Mouse (Mus musculus): ENCODE measurements around the gene Abca6.

Abca6 gene

DNA sequence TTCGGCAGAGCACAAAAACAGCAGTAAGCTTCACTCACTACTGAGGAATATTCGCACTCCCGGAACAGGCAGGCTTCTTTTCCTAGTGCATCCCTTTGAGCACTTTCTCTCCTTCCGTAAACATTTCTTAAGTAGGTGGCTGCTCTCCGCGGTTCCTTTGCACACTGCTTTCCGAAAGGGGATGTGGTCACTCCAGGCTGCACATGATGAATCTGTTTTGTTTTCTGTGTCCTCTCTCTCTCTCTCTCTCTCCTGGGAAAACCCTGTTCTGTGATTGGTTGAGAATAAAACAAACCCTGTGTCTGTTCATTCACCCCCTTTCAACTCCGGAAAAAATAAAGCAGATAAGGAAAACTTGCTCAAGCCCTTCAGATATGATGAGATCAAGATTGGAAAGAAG is at the start of gene Abca6:
TSS of gene Abca6 (minus strand) at position 243 of the 400 bp plus-strand sequence.
- DNase-seq (ENCODE audit: low spot score in 2 of 2), result no peak

DNA sequence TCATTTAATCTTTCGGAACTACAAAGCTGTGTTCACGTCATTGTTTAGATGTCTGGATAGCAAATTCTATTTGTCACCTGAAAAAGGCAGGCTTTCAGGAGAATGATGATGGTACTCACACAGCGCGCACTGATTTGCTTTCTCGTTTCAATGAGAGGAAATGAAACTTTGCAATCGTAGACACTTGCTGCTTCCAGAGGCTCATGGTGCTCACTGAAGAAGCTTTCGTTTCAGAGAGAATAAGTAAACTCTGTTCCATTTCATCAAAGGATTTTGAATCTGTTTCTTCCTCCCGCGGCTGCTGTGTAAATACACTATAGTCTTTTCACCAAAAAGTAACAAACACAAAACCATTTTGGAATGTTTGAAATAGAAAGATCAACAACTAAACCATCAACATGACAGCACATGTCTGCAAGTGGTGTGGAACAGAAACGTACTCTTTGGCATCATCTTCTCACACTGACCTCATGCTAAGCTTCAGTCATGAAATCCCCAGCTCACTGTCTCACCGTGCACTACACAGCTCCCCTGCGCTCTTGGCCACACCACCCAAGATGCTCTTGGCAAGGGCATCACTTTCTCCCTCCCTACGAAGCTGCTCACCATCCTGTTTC is 46.4 kb upstream of the Abca6 start:
- no peak for DNase-seq (ENCODE audit: low spot score in 2 of 2)

DNA sequence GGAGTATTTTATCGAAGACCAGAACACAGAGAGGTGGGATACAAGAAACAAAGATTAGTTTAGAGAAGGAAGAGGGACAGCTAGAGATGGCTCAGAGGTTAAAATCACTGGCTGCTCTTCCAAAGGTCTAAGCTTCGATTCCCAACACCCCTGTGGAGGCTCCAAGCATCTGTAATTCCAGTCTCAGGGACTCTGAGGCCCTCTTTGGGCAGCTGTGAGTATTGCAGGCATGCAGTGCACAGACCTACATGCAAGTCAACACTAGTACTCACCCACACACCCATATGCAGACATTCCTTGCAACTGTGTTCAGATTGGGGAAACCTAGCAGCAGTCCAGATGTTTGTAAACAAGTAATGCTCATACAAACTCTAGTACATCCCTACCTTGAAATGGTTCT is 39.0 kb upstream of the Abca6 start:
- DNase-seq (ENCODE audit: low spot score in 2 of 2), result no peak

DNA sequence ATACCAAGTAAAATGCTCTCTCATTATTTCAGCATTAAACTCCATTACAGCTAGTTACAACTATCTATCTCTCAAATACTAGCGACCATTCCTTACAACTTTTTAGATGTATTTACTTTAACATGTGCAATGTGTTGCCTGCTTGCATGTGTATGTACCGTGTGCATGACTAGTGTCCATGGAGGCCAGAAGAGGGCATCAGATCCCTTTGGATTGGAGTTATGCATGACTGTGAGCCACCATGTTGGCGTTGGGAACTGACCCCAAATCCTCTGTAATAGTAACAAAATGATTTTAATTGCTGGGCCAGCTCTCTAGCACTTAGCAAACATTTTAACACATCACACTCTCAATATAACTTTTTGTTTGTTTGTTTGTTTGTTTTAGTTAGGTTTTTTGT is 36.8 kb upstream of the Abca6 start:
- DNase-seq (ENCODE audit: low spot score in 2 of 2), result no peak

DNA sequence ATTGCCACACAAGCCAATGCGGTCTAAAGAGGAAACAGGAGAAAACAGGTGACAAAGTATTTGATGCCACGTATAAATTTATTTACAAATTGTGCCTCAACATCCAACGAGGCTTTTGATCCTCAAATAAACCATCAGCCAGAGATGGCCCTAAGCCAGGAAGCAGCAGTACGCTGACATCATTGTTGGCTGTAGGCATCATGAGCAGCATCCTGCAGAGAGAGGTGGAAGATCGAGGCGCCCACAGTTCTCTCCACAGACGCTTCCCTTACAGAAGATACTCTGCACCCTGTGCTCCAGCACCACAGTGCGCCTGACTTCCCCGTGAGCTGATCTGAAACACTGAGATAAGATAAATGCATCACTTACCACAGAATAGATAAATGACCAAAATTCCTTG is 36.1 kb upstream of the Abca6 start:
- DNase-seq (ENCODE audit: low spot score in 2 of 2), result no peak

DNA sequence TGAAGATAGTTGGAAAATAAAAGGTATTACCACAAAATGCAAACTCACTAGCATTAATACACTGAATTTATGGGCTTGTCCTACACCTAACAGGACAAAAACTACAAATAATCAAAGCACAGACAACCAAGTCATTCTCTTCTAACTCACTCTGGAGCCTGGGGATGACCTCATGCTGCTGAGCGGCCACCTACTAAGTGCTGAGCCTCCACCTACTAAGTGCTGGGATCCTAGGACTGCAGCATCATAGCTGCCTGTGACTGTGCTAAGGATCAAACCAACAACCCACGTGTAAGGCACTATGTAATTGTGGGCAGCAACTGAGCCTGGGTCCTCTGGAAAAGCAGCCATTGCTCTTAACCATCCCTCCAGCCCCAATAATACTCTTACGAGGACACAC is 34.8 kb upstream of the Abca6 start:
- no peak for DNase-seq (ENCODE audit: low spot score in 2 of 2)

DNA sequence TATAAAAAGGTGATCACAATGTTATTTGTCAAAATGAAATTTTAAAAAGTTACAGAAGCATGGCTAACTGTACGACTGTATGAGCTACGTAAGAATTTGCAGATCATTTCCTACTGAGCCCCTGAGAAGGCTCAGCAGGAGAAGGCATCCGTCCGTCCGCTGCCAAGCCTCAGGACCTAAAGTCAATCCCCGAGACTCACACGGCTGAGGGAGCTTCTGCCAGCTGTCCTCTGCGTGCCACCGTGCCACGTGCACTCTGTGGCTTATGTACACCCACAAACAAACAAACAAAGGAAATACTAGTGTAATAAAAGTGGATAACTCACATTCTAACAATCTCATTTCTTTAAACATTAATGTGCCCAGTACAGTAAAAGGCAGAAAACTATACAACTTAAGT is 33.3 kb upstream of the Abca6 start:
- no peak for DNase-seq (ENCODE audit: low spot score in 2 of 2)

DNA sequence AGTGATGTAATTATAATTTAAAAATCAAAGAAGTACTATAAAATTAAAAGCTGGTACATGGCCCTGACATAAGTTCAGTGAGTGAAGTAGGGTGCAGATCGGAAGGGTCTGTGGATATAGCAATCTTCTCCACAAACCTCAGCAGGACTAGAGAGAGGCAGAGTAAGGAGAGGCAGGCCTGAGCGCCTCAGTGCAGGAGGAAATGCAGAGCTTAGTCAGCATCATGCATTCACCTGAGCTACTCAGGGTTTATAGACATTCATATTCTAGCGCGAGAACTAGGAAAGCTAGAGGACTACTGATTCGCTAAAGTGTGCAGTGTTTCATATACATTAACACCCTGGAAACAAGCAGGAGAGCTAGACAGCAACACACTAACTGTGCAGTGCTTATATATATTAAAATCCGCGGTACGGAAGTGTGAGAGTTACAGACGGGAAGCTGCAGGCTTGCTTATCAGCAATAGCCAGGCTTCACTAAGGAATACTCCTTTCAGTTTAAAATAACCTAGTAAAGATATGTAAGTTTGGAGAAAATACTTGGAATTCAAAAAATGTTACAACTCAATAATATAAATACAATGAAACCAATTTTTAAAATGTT is 32.7 kb upstream of the Abca6 start:
- no peak for DNase-seq (ENCODE audit: low spot score in 2 of 2)

DNA sequence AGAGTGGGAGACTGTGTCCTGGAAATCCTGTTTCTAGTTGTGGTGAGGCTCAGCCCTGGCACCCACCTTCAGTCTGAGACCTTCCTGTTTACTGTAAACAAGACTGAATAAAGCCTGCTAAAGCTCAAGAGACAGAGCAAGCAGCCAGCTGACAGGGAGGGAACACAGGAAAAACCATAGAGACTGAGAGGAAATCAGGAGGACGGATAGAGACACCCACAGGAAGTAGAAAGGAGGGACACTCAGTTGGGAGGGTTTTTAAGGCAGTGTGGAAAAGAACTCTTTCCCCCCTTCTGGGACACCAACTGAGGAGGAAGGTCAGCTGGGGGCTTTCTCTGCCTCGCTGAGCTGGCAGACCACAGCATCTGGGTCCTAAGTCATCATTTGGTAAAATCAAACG is 23.2 kb upstream of the Abca6 start:
- no peak for DNase-seq (ENCODE audit: low spot score in 2 of 2)

DNA sequence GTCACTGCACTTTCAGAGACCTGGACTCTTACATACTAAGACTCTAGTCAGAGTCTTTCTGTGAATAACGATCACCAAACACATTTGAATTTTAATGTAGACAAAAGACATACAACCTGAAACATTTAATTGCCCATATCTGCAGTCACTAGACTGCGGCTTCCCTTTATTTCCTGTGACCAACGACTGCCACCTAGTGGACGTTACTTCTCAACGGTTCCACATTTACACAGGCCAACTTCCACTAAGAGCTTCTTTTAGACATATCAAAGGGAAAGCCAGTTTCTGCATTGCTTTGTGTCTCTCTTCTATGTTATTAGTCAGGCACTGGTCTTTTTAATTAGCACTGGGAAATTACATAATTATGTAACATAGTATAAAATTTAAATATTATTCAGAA is 20.2 kb upstream of the Abca6 start:
- peak; percentile 41 to 68 for DNase-seq (ENCODE audit: low spot score in 2 of 2)

DNA sequence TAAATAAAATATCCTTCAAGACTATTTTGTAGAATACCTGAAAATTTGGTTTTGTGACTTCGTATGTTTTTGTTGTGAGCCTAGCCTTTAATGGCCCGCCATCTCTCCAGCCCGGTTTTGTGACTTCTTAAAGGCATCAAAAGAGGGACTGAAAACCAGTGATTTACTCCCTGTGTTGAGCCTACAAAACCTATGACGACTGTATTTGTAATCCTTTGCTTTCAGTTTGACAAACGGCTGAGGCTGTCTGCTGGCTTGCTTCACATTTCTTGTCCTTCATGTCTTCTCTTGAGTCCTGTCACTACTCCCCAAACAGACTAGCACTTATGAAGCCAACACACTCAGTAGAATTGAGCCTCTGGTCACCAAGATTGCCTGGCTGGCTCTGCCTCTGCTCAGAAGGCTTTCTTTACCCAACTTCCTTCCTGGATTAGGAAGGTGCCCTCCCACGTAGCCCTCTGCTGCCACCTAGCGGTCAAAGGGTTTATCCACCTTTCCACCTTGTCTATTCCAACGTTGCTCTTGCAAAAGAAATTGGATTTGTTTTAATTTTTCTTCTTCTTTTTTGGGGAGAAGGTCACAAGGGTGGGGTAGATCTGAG is 16.8 kb upstream of the Abca6 start:
- peak; percentile 80 to 96 for DNase-seq (ENCODE audit: low spot score in 2 of 2)

DNA sequence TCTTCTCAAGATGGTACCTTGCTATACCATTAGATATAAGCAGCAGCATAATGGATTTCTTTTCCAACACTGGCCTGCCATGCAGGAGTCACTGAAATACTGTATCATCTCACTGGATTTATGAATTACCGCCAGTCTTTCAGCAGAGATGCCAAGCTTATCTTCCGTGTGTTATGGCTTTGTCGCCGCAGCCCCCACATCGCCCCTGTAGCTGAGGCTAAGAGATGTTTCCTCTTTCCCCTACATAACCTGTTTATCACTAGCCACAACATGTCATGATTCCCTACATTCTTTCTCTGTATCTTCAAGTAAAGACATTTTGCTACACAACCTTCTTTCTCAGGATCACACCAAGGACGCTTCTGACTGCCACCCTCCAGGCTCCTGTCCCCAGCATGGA is 15.7 kb upstream of the Abca6 start:
- DNase-seq (ENCODE audit: low spot score in 2 of 2), result no peak

DNA sequence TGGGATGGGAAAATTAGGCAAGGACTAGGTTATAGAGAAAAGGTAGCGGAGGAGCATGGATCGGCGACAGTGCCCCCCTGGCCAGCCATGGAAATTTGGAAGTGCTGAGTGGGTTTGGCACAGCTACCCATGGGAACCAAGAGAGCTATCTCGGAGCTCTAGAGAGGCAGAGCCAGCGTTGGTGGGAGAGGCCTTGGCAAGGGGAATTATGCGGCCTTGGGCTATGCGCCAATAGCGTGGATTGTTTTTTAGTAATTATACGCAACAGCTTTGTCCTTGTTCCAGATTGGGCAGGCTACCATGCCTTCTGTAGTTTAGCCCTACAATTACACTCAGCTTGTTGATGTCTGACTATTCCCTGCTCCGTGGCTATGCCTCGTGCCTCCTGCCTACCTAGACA is 15.2 kb upstream of the Abca6 start:
- no peak for DNase-seq (ENCODE audit: low spot score in 2 of 2)

DNA sequence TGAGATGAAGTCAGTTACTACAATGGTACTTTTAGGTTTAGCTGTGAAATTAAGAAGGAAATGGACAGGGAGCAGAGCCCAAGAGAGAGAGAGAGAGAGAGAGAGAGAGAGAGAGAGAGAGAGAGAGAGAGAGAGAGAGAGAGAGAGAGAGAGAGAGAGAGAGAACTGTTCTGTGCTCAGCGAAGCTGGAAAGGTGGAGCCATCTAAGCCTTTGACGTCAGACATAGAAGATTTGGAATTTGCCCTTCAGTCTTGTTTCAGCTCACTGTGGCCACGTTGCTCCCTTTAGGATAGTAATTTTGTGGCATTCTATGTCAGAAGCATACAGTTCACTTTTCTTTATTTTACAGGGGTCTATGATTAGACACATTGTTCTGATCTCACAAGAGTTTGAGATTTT is 10.3 kb upstream of the Abca6 start:
- DNase-seq (ENCODE audit: low spot score in 2 of 2), result no peak

DNA sequence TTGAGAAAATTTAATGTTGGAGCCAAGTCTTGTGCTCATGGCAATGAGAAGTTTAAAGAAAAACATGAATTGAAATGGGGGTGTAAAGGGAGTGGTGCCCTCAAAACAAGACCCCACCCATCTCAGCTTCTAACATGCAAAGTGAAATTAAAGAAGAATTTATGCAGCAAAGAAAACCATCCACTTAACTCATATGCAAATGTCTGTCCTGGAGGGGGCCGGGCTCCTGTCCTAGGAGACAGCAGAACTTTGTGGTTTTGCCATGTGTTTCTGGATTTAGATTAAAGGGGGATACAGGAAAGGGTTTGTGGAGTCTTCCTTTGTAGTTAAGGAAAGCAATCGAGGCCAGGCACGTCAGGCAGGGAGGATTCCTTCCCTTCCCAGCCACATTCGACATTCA is 6.3 kb upstream of the Abca6 start:
- no peak for DNase-seq (ENCODE audit: low spot score in 2 of 2)

DNA sequence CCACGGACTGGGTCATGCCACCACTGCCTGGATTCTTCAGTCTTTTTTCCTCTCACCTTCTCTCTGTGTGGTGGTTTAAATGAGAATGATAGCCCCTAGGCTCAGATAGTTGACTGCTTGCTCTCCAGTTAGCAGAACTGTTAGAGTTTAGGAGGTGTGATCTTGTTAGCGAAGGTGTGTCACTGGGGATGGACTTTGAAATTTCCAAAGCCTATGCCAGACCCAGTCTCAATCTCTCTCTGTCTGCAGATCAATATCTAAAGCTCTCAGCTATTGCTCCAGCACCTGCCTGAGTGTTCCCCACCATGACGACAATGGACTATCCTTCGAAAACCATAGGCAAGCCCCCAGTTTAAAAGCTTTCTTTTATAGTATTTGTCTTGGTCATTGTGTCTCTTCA is 5.5 kb upstream of the Abca6 start:
- no peak for DNase-seq (ENCODE audit: low spot score in 2 of 2)

DNA sequence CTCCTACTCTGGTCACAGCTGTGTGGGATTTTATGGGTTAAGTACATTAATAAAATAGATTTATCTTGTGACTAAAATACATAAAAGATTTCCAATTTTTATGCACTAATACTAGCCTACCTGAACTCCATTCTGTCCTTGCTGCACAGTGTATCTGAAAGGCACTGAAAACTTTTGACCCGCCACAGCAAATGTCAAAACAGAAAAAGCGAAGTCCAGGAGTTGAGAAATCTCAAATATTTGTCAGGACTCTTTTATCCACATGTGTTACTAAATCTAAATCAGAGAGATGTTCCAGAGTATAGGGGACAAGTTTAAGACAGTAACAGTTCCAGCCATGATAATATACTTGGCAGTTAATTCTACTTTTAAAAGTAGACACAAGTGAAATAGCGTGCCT is 680 bp upstream of the Abca6 start:
- no peak for DNase-seq (ENCODE audit: low spot score in 2 of 2)

DNA sequence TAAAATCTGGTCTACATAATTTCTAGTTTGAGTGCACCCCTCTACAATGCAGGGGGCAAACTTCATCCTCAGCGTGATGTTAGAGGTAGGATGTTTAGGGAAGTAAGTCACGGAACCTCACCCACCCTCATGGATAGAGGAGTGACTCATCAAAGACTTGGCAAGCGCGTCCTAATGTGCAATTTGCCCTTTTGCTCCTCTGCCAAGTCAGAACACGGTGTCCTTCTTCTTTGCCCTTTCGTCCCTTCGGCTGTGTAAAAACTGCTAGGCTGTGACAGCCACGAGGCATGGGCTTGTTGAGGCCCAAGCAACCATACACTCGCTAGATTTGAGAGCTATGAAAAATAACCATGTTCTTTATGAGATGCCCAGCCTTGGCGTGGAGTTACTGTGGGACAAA is 6.8 kb downstream of the Abca6 start:
- DNase-seq (ENCODE audit: low spot score in 2 of 2), result no peak

DNA sequence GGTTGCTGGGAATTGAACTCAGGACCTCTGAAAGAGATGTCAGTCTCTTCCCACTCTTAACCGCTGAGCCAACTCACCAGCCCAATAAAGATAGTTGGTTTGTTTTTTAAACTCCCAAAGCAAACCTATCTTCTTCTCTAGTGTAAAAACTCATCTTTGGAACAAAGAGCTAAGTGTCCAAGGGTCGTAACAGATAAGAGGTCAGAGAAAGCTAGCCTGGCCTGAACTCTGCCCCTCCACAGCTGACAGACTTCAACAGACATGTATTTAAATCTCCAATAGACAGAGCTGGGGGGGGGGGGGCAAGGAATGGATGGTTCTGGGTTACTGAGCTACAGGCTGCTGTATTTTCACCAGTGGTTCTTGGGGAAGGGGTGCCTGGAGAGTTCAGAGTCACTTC is 14.1 kb downstream of the Abca6 start:
- DNase-seq (ENCODE audit: low spot score in 2 of 2), result no peak

DNA sequence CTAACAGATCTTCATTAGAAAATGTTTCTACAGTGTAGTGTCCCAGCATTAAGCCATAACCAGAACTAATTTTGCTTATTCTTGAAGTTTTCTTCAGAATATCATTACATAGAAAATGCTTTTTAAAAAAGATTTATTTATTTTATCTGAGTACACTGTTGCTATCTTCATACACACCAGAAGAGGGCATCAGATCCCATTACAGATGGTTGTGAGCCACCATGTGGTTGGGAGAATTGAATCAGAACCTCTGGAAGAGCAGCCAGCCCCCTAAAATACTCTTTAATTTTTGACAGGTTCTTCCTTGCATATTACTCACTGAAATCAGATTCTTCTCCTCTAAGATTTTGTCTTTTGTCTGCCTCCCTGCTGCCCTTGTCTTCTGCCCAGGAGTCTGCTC is 18.6 kb downstream of the Abca6 start:
- DNase-seq (ENCODE audit: low spot score in 2 of 2), result no peak

DNA sequence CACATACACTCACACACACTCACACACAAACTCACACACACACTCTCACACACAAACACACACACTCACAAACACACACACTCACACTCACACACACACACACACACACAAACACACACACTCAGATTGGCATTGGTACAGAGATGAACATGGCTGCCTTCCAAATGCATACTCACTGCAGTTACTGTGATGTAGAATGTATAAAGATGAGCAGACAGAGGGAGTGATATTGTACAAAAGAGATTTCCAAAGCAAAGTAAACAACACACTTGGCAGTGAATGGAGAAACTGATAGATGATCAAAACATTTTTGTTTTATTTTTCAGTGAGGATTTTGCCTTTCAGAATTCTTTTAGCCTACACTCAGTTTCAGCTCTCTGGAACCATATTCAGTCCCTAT is 34.5 kb downstream of the Abca6 start:
- no peak for DNase-seq (ENCODE audit: low spot score in 2 of 2)

DNA sequence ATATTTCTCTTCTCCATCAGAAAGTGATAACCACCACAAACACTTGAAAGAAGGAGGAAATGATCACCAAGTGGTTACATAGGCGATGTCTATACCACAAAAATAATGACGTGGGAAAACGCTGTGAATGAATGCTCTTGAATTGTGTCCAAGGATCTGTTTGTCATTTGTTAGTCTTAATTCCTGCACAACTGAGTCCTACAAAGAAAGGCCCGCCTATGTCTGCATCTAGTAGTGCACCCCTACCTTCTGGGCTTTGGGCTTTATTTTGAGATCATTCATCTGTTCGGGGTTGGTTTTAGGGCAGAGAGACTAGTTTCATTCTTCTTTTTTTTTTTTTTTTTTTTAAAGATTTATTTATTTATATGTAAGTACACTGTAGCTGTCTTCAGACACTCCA is 47.6 kb downstream of the Abca6 start:
- DNase-seq (ENCODE audit: low spot score in 2 of 2), result no peak

DNA sequence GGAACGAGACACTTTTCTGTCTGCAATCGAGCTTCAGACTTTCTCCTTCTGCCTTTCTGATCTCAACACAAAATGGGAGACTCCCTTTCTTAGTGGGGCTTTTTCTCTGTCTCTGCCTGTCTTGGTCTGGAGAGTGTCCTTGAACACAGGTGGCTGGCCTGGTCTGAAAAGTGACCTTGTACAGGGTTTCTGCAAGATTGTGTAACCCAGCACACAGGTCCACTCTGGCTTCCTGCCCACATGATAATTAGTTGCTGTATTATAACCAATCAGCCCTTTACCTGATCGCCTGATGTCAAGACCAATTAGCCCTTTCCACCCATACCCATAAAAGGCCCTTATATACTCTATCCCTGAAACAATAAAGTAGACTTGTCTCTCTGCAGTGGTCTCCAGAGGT is 52.7 kb downstream of the Abca6 start:
- no peak for DNase-seq (ENCODE audit: low spot score in 2 of 2)
